Mouse (Mus musculus): ENCODE data around the gene Psme3. TPM values are rescaled to one million over a fixed set of nuclear protein-coding genes. Genes with fewer than 3 reads are reported as not detected.

Gene Psme3
- polyA plus RNA-seq (2012; rRNA removed): 15.1 and 19.9 TPM in 2 replicates

GRCm38 (mm10) chr11:101315665-101316500 lies at the start of gene Psme3:
TSS of gene Psme3 (plus strand) at chr11:101316213.

DNA sequence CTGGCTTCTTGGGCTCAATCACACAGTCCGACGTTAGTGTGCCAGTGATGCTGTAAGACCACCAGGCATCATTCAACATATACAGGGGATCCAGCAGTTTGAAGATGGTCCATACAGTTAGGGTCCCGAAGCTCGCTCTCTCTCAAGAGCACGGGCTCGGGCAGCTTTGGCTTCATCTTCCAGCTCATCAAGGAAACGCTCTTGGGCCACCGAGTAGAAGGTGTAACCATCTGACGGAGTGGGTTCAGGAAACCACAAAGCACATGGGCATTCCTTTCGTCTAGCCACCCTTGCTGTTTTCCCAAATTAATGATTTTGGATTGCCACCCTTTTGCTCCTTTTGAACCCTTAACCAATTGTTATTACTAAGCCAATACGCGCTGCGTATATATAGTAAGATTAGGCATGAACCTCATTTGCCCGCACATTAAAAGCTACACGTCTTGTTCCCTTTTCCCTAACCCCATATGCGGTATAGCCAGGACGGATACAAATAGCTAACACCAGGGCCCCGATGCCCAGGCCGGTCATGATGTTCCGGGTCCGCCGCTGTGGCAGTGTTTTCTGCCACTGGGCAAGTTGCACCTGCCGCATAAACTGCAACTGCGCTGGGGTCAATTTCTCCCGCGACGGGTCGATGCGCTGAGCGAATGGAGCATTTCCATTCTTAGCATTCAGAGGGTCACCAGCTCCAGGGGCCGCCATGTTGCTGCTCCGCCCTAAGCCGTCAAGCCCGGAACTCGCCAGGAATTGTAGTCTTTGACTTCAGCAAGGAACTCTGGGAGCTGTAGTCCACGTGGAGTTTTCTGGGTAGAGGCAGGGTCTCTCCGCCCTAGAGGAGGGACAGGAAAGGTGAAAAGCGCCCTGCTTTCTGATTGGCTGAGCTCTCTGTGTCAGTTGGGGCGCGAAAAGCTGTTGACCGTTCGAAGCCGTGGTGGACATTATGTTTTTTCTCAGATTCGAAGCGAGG lies 37.5 kb upstream of the Psme3 start, which contains the start of the genes Cntd1 and Coa3:
Gene Cntd1 (plus strand): TSS at position 790 of the 970 bp plus-strand sequence.
Gene Coa3 (minus strand): TSS at position 892 of the 970 bp plus-strand sequence.

DNA sequence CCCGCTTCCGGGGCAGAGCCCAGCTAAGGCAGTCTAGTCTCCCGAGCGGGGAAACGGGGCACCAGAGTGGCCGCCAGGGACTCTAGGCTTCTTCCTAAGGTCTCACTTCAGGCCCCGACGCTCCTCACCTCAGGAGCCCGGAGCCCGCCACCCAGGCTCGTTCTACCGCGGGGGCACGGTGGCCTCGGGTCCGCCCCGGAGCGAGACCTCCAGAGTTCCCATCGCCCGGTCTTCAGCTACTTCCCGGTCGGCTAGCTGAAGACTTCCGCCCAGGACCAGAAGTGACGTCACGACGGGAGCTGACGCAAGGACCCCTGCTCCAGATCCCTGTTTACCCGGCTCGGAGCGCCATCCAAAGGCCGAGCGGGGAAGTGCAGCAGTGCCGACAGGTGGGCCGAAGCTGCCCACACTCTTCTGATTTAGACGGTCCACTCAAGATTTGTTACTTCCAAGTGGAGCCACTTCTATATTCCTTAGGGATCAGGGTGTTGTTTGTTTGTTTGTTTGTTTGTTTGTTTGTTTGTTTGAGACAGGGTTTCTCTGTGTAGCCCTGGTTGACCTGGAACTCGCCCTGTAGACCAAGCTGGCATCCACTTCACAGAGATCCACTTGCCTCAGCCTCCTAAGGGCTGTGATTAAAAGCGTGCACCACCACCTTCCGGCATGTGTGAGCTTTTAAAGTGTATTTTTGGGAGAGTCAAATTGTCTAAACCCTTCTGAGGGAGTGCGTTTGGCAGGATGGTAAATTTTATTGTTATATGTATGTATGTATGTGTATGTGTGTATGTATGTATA lies 13.8 kb upstream of the Psme3 start, which contains the start of gene Becn1:
Gene Becn1 (minus strand): TSS at position 283 of the 795 bp plus-strand sequence.

GRCm38 (mm10) chr11:101324763-101325162 lies 8.8 kb downstream of the Psme3 start, which contains the start of gene Aoc2:
TSS of gene Aoc2 (plus strand) at chr11:101325063.

GRCm38 (mm10) chr11:101330371-101330924 lies 14.4 kb downstream of the Psme3 start, which contains the start of gene Aoc3:
TSS of gene Aoc3 (plus strand) at chr11:101330605.

GRCm38 (mm10) chr11:101367326-101367935 lies 51.4 kb downstream of the Psme3 start, which contains the start of gene G6pc:
TSS of gene G6pc (plus strand) at chr11:101367561.

Other genes with a start within 250 kb of the Psme3 start
- 19.1 and 22.4 TPM in 2 replicates for gene Naglu, start 246.2 kb upstream of the Psme3 start, polyA plus RNA-seq (2012; rRNA removed)
- 0.17 and 0.28 TPM in 2 replicates for gene Hsd17b1, start 237.8 kb upstream of the Psme3 start, polyA plus RNA-seq (2012; rRNA removed)
- 21.0 and 26.1 TPM in 2 replicates for gene Coasy, start 233.6 kb upstream of the Psme3 start, polyA plus RNA-seq (2012; rRNA removed)
- 30.3 and 32.5 TPM in 2 replicates for gene Mlx, start 228.9 kb upstream of the Psme3 start, polyA plus RNA-seq (2012; rRNA removed)
- gene Psmc3ip, start 220.8 kb upstream of the Psme3 start, polyA plus RNA-seq (2012; rRNA removed): 0.12 and 0.17 TPM in 2 replicates
- 22.6 and 22.7 TPM in 2 replicates for gene Retreg3, start 196.3 kb upstream of the Psme3 start, polyA plus RNA-seq (2012; rRNA removed)
- gene Tubg1, start 196.3 kb upstream of the Psme3 start, polyA plus RNA-seq (2012; rRNA removed): 8.8 and 9.5 TPM in 2 replicates
- gene Tubg2, start 160.3 kb upstream of the Psme3 start, polyA plus RNA-seq (2012; rRNA removed): 2.2 and 2.7 TPM in 2 replicates
- gene Cntnap1, start 145.7 kb upstream of the Psme3 start, polyA plus RNA-seq (2012; rRNA removed): 2.1 and 3.0 TPM in 2 replicates
- gene Plekhh3, start 144.9 kb upstream of the Psme3 start, polyA plus RNA-seq (2012; rRNA removed): 48.6 and 67.7 TPM in 2 replicates
- 0.55 TPM in 1 of 2 replicates, not detected in the other for gene Ccr10, start 140.8 kb upstream of the Psme3 start, polyA plus RNA-seq (2012; rRNA removed)
- 9.5 and 10.8 TPM in 2 replicates for gene Ezh1, start 89.8 kb upstream of the Psme3 start, polyA plus RNA-seq (2012; rRNA removed)
- 28.0 and 40.4 TPM in 2 replicates for gene Ramp2, start 70.2 kb upstream of the Psme3 start, polyA plus RNA-seq (2012; rRNA removed)
- 72.1 and 77.8 TPM in 2 replicates for gene Vps25, start 62.5 kb upstream of the Psme3 start, polyA plus RNA-seq (2012; rRNA removed)
- 11.2 TPM in 2 replicates for gene Wnk4, start 55.6 kb upstream of the Psme3 start, polyA plus RNA-seq (2012; rRNA removed)
- 0.04 and 0.05 TPM in 2 replicates for gene Cntd1, start 37.2 kb upstream of the Psme3 start, polyA plus RNA-seq (2012; rRNA removed)
- gene Coa3, start 37.1 kb upstream of the Psme3 start, polyA plus RNA-seq (2012; rRNA removed): 322 and 371 TPM in 2 replicates
- gene Becn1, start 13.9 kb upstream of the Psme3 start, polyA plus RNA-seq (2012; rRNA removed): 45.6 and 56.4 TPM in 2 replicates
- 2.2 and 2.3 TPM in 2 replicates for gene Aoc2, start 8.8 kb downstream of the Psme3 start, polyA plus RNA-seq (2012; rRNA removed)
- gene Aoc3, start 14.4 kb downstream of the Psme3 start, polyA plus RNA-seq (2012; rRNA removed): 10.8 and 13.3 TPM in 2 replicates
- gene G6pc, start 51.3 kb downstream of the Psme3 start, polyA plus RNA-seq (2012; rRNA removed): not detected in 2 replicates
- gene Aarsd1, start 101.4 kb downstream of the Psme3 start, polyA plus RNA-seq (2012; rRNA removed): 9.5 and 10.3 TPM in 2 replicates
- not detected in 2 replicates for gene Gm27029, start 108.6 kb downstream of the Psme3 start, polyA plus RNA-seq (2012; rRNA removed)
- 15.6 and 17.9 TPM in 2 replicates for gene Rundc1, start 108.9 kb downstream of the Psme3 start, polyA plus RNA-seq (2012; rRNA removed)
- 2.6 and 3.7 TPM in 2 replicates for gene Ptges3l, start 109.1 kb downstream of the Psme3 start, polyA plus RNA-seq (2012; rRNA removed)
- gene Rpl27, start 126.1 kb downstream of the Psme3 start, polyA plus RNA-seq (2012; rRNA removed): 103 and 107 TPM in 2 replicates
- gene Ifi35, start 132.2 kb downstream of the Psme3 start, polyA plus RNA-seq (2012; rRNA removed): 16.6 and 18.3 TPM in 2 replicates
- gene Rnd2, start 148.8 kb downstream of the Psme3 start, polyA plus RNA-seq (2012; rRNA removed): 7.1 and 8.6 TPM in 2 replicates
- gene Vat1, start 150.0 kb downstream of the Psme3 start, polyA plus RNA-seq (2012; rRNA removed): 72.9 and 93.3 TPM in 2 replicates
- gene Brca1, start 235.7 kb downstream of the Psme3 start, polyA plus RNA-seq (2012; rRNA removed): 0.16 and 0.22 TPM in 2 replicates
- gene Nbr1, start 235.9 kb downstream of the Psme3 start, polyA plus RNA-seq (2012; rRNA removed): 43.9 and 47.9 TPM in 2 replicates